Mouse (Mus musculus) urinary bladder, adult 2 months (tissue): ENCODE measurements around the gene Krtap13. TPM values are rescaled to one million over a fixed set of nuclear protein-coding genes. Genes with fewer than 3 reads are reported as not detected.
"Not testable (repeated sequence)": the region's sequence is repeated elsewhere in the genome, so short reads cannot be mapped to it uniquely, and the experiment has no call there.

Experiments used
- DNase-seq: peaks from one replicate; pipeline ENCODE4 v3.0.0; 2022; ENCODE audit warnings: low spot score
- polyA plus RNA-seq: library from polyadenylated mRNA; depleted of rRNA; stranded (reverse); fragments of >200 nt; gene quantifications from 2 replicates; pipeline ENCODE4 v1.2.3, GENCODE M21; 2012; rRNA removed

Krtap13 gene
- polyA plus RNA-seq, result not detected in 2 replicates

- not testable (repeated sequence) for DNase-seq
Measured at GRCm38 (mm10) chr16:88751535-88751934, at the start of gene Krtap13. Gene Krtap13, minus strand, starts transcription at chr16:88751635.

- no peak for DNase-seq
Measured at GRCm38 (mm10) chr16:88786786-88787185, 35.4 kb upstream of the Krtap13 start.

- DNase-seq, result no peak
Measured at GRCm38 (mm10) chr16:88777596-88777995, 26.2 kb upstream of the Krtap13 start, which contains the start of gene Gm5965. Gene Gm5965, plus strand, starts transcription at chr16:88777896.

- DNase-seq, result no peak
Measured at GRCm38 (mm10) chr16:88774106-88774505, 22.7 kb upstream of the Krtap13 start, which contains the start of gene 2310057N15Rik. Gene 2310057N15Rik, minus strand, starts transcription at chr16:88774206.

- not testable (repeated sequence) for DNase-seq
Measured at GRCm38 (mm10) chr16:88758547-88758946, 7.1 kb upstream of the Krtap13 start, which contains the start of gene 2310034C09Rik. Gene 2310034C09Rik, plus strand, starts transcription at chr16:88758847.

- no peak for DNase-seq
Measured at GRCm38 (mm10) chr16:88747943-88748342, 3.5 kb downstream of the Krtap13 start.

GRCm38 (mm10) chr16:88744750-88745340 lies 6.6 kb downstream of the Krtap13 start:
- no peak for DNase-seq

GRCm38 (mm10) chr16:88735391-88735790 lies 16.0 kb downstream of the Krtap13 start:
- no peak for DNase-seq

GRCm38 (mm10) chr16:88728812-88729275 lies 22.6 kb downstream of the Krtap13 start, which contains the start of gene Krtap13-1:
Gene Krtap13-1, plus strand, starts transcription at chr16:88728862.
- DNase-seq, result no peak

- DNase-seq, result no peak
Measured at GRCm38 (mm10) chr16:88720031-88720430, 31.4 kb downstream of the Krtap13 start.

GRCm38 (mm10) chr16:88716549-88716948 lies 34.9 kb downstream of the Krtap13 start:
- no peak for DNase-seq

GRCm38 (mm10) chr16:88711245-88711644 lies 40.2 kb downstream of the Krtap13 start:
- DNase-seq, result no peak

- no peak for DNase-seq
Measured at GRCm38 (mm10) chr16:88710757-88711156, 40.7 kb downstream of the Krtap13 start.

GRCm38 (mm10) chr16:88707496-88708012 lies 43.9 kb downstream of the Krtap13 start, which contains the start of gene 2310061N02Rik:
Gene 2310061N02Rik, minus strand, starts transcription at chr16:88707962.
- no peak for DNase-seq

GRCm38 (mm10) chr16:88701072-88701864 lies 50.2 kb downstream of the Krtap13 start:
- DNase-seq, result no peak

Other genes with a start within 250 kb of the Krtap13 start
- gene Cldn17, start 244.7 kb downstream of the Krtap13 start, polyA plus RNA-seq, result not detected in 2 replicates
- gene Cldn8, start 188.5 kb downstream of the Krtap13 start, polyA plus RNA-seq, result 61.8 and 94.6 TPM in 2 replicates
- gene Krtap24-1, start 139.4 kb downstream of the Krtap13 start, polyA plus RNA-seq, result not detected in 2 replicates
- not detected in 2 replicates for gene 2310079G19Rik, start 124.0 kb downstream of the Krtap13 start, polyA plus RNA-seq
- not detected in 2 replicates for gene Krtap26-1, start 103.8 kb downstream of the Krtap13 start, polyA plus RNA-seq
- gene Krtap27-1, start 80.0 kb downstream of the Krtap13 start, polyA plus RNA-seq, result not detected in 2 replicates
- not detected in 2 replicates for gene 2310061N02Rik, start 43.7 kb downstream of the Krtap13 start, polyA plus RNA-seq
- not detected in 2 replicates for gene Krtap13-1, start 22.8 kb downstream of the Krtap13 start, polyA plus RNA-seq
- gene 2310034C09Rik, start 7.2 kb upstream of the Krtap13 start, polyA plus RNA-seq, result not detected in 2 replicates
- gene 2310057N15Rik, start 22.6 kb upstream of the Krtap13 start, polyA plus RNA-seq, result not detected in 2 replicates
- gene Gm5965, start 26.3 kb upstream of the Krtap13 start, polyA plus RNA-seq, result not detected in 2 replicates
- gene Gm20741, start 60.6 kb upstream of the Krtap13 start, polyA plus RNA-seq, result not detected in 2 replicates
- gene Krtap15, start 68.6 kb upstream of the Krtap13 start, polyA plus RNA-seq, result not detected in 2 replicates
- gene Krtap14, start 74.5 kb upstream of the Krtap13 start, polyA plus RNA-seq, result not detected in 2 replicates
- not detected in 2 replicates for gene Krtap19-1, start 117.8 kb upstream of the Krtap13 start, polyA plus RNA-seq
- gene Krtap19-2, start 122.6 kb upstream of the Krtap13 start, polyA plus RNA-seq, result not detected in 2 replicates
- gene Krtap19-3, start 126.4 kb upstream of the Krtap13 start, polyA plus RNA-seq, result not detected in 2 replicates
- not detected in 2 replicates for gene Krtap19-4, start 133.5 kb upstream of the Krtap13 start, polyA plus RNA-seq
- not detected in 2 replicates for gene Krtap19-5, start 144.8 kb upstream of the Krtap13 start, polyA plus RNA-seq
- not detected in 2 replicates for gene Krtap19-9b, start 180.6 kb upstream of the Krtap13 start, polyA plus RNA-seq
- not detected in 2 replicates for gene Krtap16-3, start 211.2 kb upstream of the Krtap13 start, polyA plus RNA-seq